In genomic region chr7:127113614-127114259, GRCm38 (mm10) we compare ENCODE assay signal across 11 mouse cellular contexts. TPM values are rescaled to one million over a fixed set of nuclear protein-coding genes. Genes with fewer than 3 reads are reported as not detected.
DNase-seq lines count a peak whose midpoint lies in the region; ATAC-seq and TF ChIP-seq lines count a peak whose summit lies in the region.
"Had no signal": no experiment of that assay in that cellular context is flagged by ENCODE, and none has a peak within 500 bp of the region (broad histone marks: within the 10 kb centered on the region; RNA-seq: fewer than 3 reads in every experiment).

No protein-coding gene starts in this region.

- no peak overlapping the region for H3K4me3 ChIP-seq in forebrain, embryonic 14.5 days (ENCODE audit: low read depth, low read length)
- no peak overlapping the region for H3K4me3 ChIP-seq in forebrain, embryonic 11.5 days (ENCODE audit: low read depth, low read length)
- H3K4me3 ChIP-seq in kidney, postnatal 0 days (replicated peaks; ENCODE audit: low read depth, low read length): no peak overlapping the region
- H3K4me3 ChIP-seq: layer of hippocampus, adult 2 months had no signal

- H3K4me1 ChIP-seq in forebrain, embryonic 14.5 days (ENCODE audit: control insufficient read depth, insufficient read depth, low read length): no peaks in the 10 kb centered on the region
- H3K4me1 ChIP-seq in forebrain, embryonic 11.5 days (replicated peaks; ENCODE audit: control insufficient read depth, insufficient read depth, low read length): no peaks in the 10 kb centered on the region; the same call in 1 of the 2 replicates
- peaks cover 12% of the 10 kb centered on the region; the same call in 1 of the 2 replicates for H3K4me1 ChIP-seq in kidney, postnatal 0 days (replicated peaks; ENCODE audit: insufficient read depth, low read length)

- H3K9me3 ChIP-seq in forebrain, embryonic 14.5 days (replicated peaks; ENCODE audit: control insufficient read depth, low read length): no peaks in the 10 kb centered on the region
- no peaks in the 10 kb centered on the region for H3K9me3 ChIP-seq in forebrain, embryonic 11.5 days (ENCODE audit: control insufficient read depth, low read length)
- no peaks in the 10 kb centered on the region for H3K9me3 ChIP-seq in kidney, postnatal 0 days (replicated peaks; ENCODE audit: low read length)

- H3K27me3 ChIP-seq in forebrain, embryonic 14.5 days (replicated peaks; ENCODE audit: control insufficient read depth, insufficient read depth, low read length): no peaks in the 10 kb centered on the region
- H3K27me3 ChIP-seq in forebrain, embryonic 11.5 days (ENCODE audit: control insufficient read depth, insufficient read depth, low read length): no peaks in the 10 kb centered on the region
- H3K27me3 ChIP-seq in kidney, postnatal 0 days (ENCODE audit: insufficient read depth, low read length): no peaks in the 10 kb centered on the region

- no peak overlapping the region for H3K27ac ChIP-seq in forebrain, embryonic 14.5 days (ENCODE audit: low read depth, low read length)
- no peak overlapping the region for H3K27ac ChIP-seq in forebrain, embryonic 11.5 days (ENCODE audit: low read depth, low read length)
- peak overlapping the region; percentile 84 for H3K27ac ChIP-seq in kidney, postnatal 0 days
- H3K27ac ChIP-seq: layer of hippocampus, adult 2 months had no signal

- ATAC-seq in forebrain, embryonic 14.5 days: no peak
- ATAC-seq in forebrain, embryonic 11.5 days (replicated peaks; ENCODE audit: low FRiP score): no peak
- ATAC-seq in common myeloid progenitor, adult 5-6 weeks (replicated peaks; ENCODE audit: low read depth, poor library complexity, severe bottlenecking): peak; percentile 41
- ATAC-seq in kidney, postnatal 0 days (replicated peaks; ENCODE audit: low FRiP score, low read depth): peak; percentile 19; the same call in 1 of the 2 replicates

- no peaks in the 10 kb centered on the region for H3K36me3 ChIP-seq in forebrain, embryonic 14.5 days (ENCODE audit: control insufficient read depth, insufficient read depth, low read length)
- H3K36me3 ChIP-seq in forebrain, embryonic 11.5 days (ENCODE audit: control insufficient read depth, insufficient read depth, low read length): no peaks in the 10 kb centered on the region
- H3K36me3 ChIP-seq in kidney, postnatal 0 days (ENCODE audit: insufficient read depth, low read length): no peaks in the 10 kb centered on the region

- no peak overlapping the region for H3K9ac ChIP-seq in forebrain, embryonic 14.5 days (ENCODE audit: low read length)
- H3K9ac ChIP-seq in forebrain, embryonic 11.5 days (ENCODE audit: low read length): no peak overlapping the region
- no peak overlapping the region for H3K9ac ChIP-seq in kidney, postnatal 0 days (ENCODE audit: low read depth, low read length)

- no peak overlapping the region for H3K4me2 ChIP-seq in forebrain, embryonic 14.5 days (ENCODE audit: low read length)
- no peak overlapping the region for H3K4me2 ChIP-seq in forebrain, embryonic 11.5 days (ENCODE audit: low read depth, low read length, severe bottlenecking)
- no peak overlapping the region for H3K4me2 ChIP-seq in kidney, postnatal 0 days (ENCODE audit: low read length)

- TF ChIP-seq CTCF in kidney, postnatal 0 days (IDR thresholded peaks at IDR 0.05; ENCODE audit: low read depth): no peak

- DNase-seq in forebrain, embryonic 14.5 days (ENCODE audit: low spot score): peak; percentile 53
- DNase-seq in forebrain, embryonic 11.5 days (ENCODE audit: low spot score): no peak
- DNase-seq in 3T3-L1 (ENCODE audit: low read depth, low spot score): peak; percentile 13
- DNase-seq in kidney, postnatal 0 days (ENCODE audit: low spot score): peak; percentile 45
- DNase-seq in urinary bladder, postnatal 14 days (ENCODE audit: low spot score): no peak
- DNase-seq in urinary bladder, adult 18-20 months (ENCODE audit: low spot score in 2 of 2): no peak
- DNase-seq in cerebellum, postnatal 4 days (ENCODE audit: low spot score in 2 of 2): no peak
- DNase-seq: right cerebral cortex, postnatal 14 days had no signal

- WGBS in forebrain, embryonic 14.5 days: 51% methylated on average over 12 of the region's 12 CpGs
- 57% methylated on average over 12 of the region's 12 CpGs for WGBS in forebrain, embryonic 11.5 days
- 40% methylated on average over 12 of the region's 12 CpGs for WGBS in kidney, postnatal 0 days

RNA-seq across cellular contexts. Expression of gene Qprt, which starts 8.3 kb away (rescaled TPM):
- 0.66 and 0.91 TPM in 2 replicates for polyA plus RNA-seq in forebrain, embryonic 14.5 days (2014; fragmentation: Nextera tagmentation; extraction: Ambion mirVana)
- 5.4 and 5.5 TPM in 2 replicates for polyA plus RNA-seq in forebrain, embryonic 11.5 days (2014; fragmentation: Nextera tagmentation; extraction: Ambion mirVana)
- total RNA-seq in common myeloid progenitor, adult 5-6 weeks (2017): 0.10 and 1.8 TPM in 2 replicates
- 37.4 and 43.7 TPM in 2 replicates for polyA plus RNA-seq in kidney, postnatal 0 days (2015; fragmentation: Nextera tagmentation; extraction: Ambion mirVana)
- total RNA-seq: layer of hippocampus, adult 2 months had no signal
- polyA plus RNA-seq: C2C12 had no signal

RNA-seq across cellular contexts. Expression of gene AI467606, which starts 22.6 kb away (rescaled TPM):
- 1.5 and 2.2 TPM in 2 replicates for polyA plus RNA-seq in forebrain, embryonic 14.5 days (2014; fragmentation: Nextera tagmentation; extraction: Ambion mirVana)
- 0.47 and 0.85 TPM in 2 replicates for polyA plus RNA-seq in forebrain, embryonic 11.5 days (2014; fragmentation: Nextera tagmentation; extraction: Ambion mirVana)
- 17.2 and 24.1 TPM in 2 replicates for total RNA-seq in common myeloid progenitor, adult 5-6 weeks (2017)
- polyA plus RNA-seq in kidney, postnatal 0 days (2015; fragmentation: Nextera tagmentation; extraction: Ambion mirVana): 4.0 and 4.3 TPM in 2 replicates

RNA-seq across cellular contexts. Expression of gene Spn, which starts 23.9 kb away (rescaled TPM):
- not detected in 2 replicates for polyA plus RNA-seq in forebrain, embryonic 14.5 days (2014; fragmentation: Nextera tagmentation; extraction: Ambion mirVana)
- polyA plus RNA-seq in forebrain, embryonic 11.5 days (2014; fragmentation: Nextera tagmentation; extraction: Ambion mirVana): 0.11 and 0.12 TPM in 2 replicates
- 278 and 335 TPM in 2 replicates for total RNA-seq in common myeloid progenitor, adult 5-6 weeks (2017)
- polyA plus RNA-seq in kidney, postnatal 0 days (2015; fragmentation: Nextera tagmentation; extraction: Ambion mirVana): 0.28 and 0.33 TPM in 2 replicates

RNA-seq across cellular contexts. Expression of gene Zg16, which starts 26.6 kb away (rescaled TPM):
- not detected in 2 replicates for polyA plus RNA-seq in forebrain, embryonic 14.5 days (2014; fragmentation: Nextera tagmentation; extraction: Ambion mirVana)
- not detected in 2 replicates for polyA plus RNA-seq in forebrain, embryonic 11.5 days (2014; fragmentation: Nextera tagmentation; extraction: Ambion mirVana)
- 22.6 and 31.2 TPM in 2 replicates for total RNA-seq in common myeloid progenitor, adult 5-6 weeks (2017)
- not detected in 2 replicates for polyA plus RNA-seq in kidney, postnatal 0 days (2015; fragmentation: Nextera tagmentation; extraction: Ambion mirVana)
- total RNA-seq: layer of hippocampus, adult 2 months had no signal
- polyA plus RNA-seq: C2C12 had no signal

Comparison
In these comparisons a context has a peak if more than half of its experiments do, and no peak if none do; other contexts are left out.
1. DNase-seq: peak in forebrain, embryonic 14.5 days (single experiment), 3T3-L1 (single experiment) and kidney, postnatal 0 days (single experiment); none in forebrain, embryonic 11.5 days (single experiment), urinary bladder, postnatal 14 days (single experiment), urinary bladder, adult 18-20 months (0 of 2) and cerebellum, postnatal 4 days (0 of 2).
2. ATAC-seq: peak in common myeloid progenitor, adult 5-6 weeks (single experiment) and kidney, postnatal 0 days (single experiment); none in forebrain, embryonic 14.5 days (single experiment) and forebrain, embryonic 11.5 days (single experiment).